Mouse (Mus musculus): ENCODE results near the gene Vasn.

DNA sequence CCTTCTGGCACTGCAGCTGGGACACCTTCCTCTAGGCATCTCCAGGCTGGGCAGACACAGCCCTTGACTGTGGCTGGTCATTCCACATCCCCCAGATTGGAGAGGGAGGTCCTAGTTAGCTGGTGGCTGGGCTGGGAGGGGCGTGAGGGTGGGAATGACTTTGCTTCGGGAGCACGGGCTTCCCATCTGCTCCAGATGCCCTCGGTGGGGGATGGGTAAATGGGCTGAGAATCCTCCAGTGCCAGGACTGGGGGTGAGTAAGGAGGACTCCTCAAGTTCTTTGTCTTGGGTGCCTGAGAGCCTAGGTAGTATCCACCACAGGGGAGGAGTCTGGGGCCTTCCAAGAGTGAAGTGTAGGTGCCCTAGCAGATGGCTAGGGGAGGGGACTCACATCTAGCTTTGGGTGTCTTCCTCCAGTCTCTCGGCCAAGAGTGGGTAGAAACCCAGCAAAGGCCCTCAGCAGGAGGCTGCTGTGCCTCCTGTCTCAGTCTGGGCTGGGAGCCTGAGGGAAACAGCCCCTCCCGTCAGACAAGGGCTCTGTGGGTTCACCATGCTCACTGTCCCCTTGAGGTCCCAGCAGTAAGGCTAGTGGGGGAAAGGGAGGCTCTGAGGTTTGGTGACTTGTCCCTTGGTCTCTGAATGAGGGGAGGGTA, 40.7 kb upstream of the Vasn start:
- TF ChIP-seq CTCF (IDR thresholded peaks at IDR 0.05; ENCODE audit: control insufficient read depth, insufficient read depth, insufficient replicate concordance, low read depth, low read length) (no peak), POLR2A (IDR thresholded peaks at IDR 0.05; ENCODE audit: control insufficient read depth, low read depth, low read length) (no peak)

All from testis, adult 2 months (tissue).